Mouse (Mus musculus): ENCODE measurements around the gene Slc12a3.

The Slc12a3 gene

DNA sequence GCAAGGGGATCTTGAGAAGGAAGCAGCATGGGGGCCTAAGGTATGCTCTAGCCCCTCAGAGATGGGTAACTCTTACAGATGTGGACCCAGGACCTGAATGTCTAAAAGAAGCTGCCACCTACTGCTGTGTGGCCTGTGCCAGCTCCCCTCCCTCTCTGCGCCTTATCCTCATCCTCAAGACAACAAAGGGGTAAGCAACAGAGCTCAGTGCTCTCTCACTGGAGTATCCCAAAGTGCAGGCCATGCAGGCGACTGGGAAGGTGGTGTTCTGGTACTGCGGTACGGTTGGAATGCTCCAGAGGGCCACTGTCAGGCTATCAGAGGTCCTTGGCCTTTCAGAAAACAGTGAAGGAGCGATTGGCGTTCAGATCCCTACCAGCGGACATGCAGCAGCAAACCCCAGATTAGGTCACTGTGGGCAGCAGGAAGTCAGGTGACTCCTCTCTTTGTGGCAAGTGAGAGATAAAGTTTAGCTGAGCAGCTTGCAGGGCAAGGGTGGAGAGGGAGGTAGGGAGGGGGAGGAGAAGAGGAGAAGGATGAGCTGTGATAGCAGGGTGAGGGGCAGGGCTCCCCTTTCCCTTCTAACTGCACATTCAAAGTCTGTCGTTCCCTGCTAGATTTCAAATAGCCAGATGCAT, 79.6 kb downstream of the Slc12a3 start:
- DNase-seq (ENCODE audit: low spot score), result no peak

- DNase-seq (ENCODE audit: low spot score), result no peak
Measured at GRCm38 (mm10) chr8:94409523-94409922, 80.5 kb downstream of the Slc12a3 start.

DNA sequence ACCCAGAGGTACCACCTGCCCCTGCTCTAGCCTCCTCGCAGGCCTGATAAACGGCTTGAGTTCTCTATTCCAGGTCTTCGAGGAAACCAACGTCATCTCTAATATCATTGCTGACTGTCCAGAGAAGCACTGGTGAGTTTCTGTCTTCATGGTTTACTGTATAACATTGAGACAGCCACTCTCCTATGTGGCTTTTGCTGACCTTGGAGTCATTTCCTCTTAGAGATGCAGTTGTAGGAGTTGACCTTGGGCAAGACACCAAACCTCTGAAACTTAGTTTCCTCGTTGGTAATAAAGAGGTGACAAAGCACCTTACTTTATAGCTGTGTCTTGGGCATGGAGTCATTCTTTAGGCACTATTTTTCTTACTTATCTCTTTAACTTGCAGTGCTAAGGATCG, 83.5 kb downstream of the Slc12a3 start:
- DNase-seq (ENCODE audit: low spot score), result no peak

GRCm38 (mm10) chr8:94413509-94413908, 84.5 kb downstream of the Slc12a3 start:
- no peak for DNase-seq (ENCODE audit: low spot score)

GRCm38 (mm10) chr8:94415218-94415617, 86.2 kb downstream of the Slc12a3 start:
- DNase-seq (ENCODE audit: low spot score), result no peak
